Mouse (Mus musculus) embryonic facial prominence, embryonic 11.5 days (tissue): Measurements from ENCODE around the gene Col11a2. TPM values are rescaled to one million over a fixed set of nuclear protein-coding genes. Genes with fewer than 3 reads are reported as not detected.

Source experiments
- ATAC-seq: fragments of 200-750 bp; cut with Nextera tagmentation; replicated peaks from 2 replicates; pipeline ENCODE4 v1.8.0; 2017; ENCODE audit warnings: low read depth; ENCODE audit not compliant: insufficient number of reproducible peaks, low FRiP score, low TSS enrichment
- DNase-seq: peaks from one replicate; pipeline ENCODE4 v3.0.0-alpha.2; 2015; ENCODE audit warnings: low spot score
- H3K27ac ChIP-seq: fragments of 300-500 bp; sonication (generic); replicated peaks from 2 replicates; pipeline ENCODE4 v1.5.1; 2014; ENCODE audit warnings: mild to moderate bottlenecking, low read depth, low read length, control low read depth
- H3K27me3 ChIP-seq: fragments of 300-500 bp; sonication (generic); 2 replicates; pipeline ENCODE4 v1.6.1; 2014; ENCODE audit warnings: mild to moderate bottlenecking, low read length, moderate library complexity, mixed read lengths; ENCODE audit not compliant: control insufficient read depth, insufficient read depth
- H3K36me3 ChIP-seq: fragments of 300-500 bp; sonication (generic); replicated peaks from 2 replicates; pipeline ENCODE4 v1.6.1; 2014; ENCODE audit warnings: low read depth, mild to moderate bottlenecking, low read length, moderate library complexity, mixed read lengths; ENCODE audit not compliant: control insufficient read depth, insufficient read depth
- H3K4me1 ChIP-seq: fragments of 300-500 bp; sonication (generic); 2 replicates; pipeline ENCODE4 v1.6.1; 2014; ENCODE audit warnings: low read length, mixed read lengths; ENCODE audit not compliant: control insufficient read depth, insufficient read depth
- H3K4me2 ChIP-seq: fragments of 300-500 bp; sonication (generic); 2 replicates; pipeline ENCODE4 v1.6.1; 2014; ENCODE audit warnings: low read depth, mild to moderate bottlenecking, control low read depth, low read length, moderate library complexity
- H3K4me3 ChIP-seq: fragments of 300-500 bp; sonication (generic); 2 replicates; pipeline ENCODE4 v1.5.1; 2014; ENCODE audit warnings: low read depth, low read length, control low read depth
- H3K9ac ChIP-seq: fragments of 300-500 bp; sonication (generic); replicated peaks from 2 replicates; pipeline ENCODE4 v1.6.1; 2014; ENCODE audit warnings: mild to moderate bottlenecking, control low read depth, low read length
- H3K9me3 ChIP-seq: fragments of 300-500 bp; sonication (generic); replicated peaks from 2 replicates; pipeline ENCODE4 v1.6.1; 2016; ENCODE audit warnings: mild to moderate bottlenecking, low read length, inconsistent platforms, mixed read lengths; ENCODE audit not compliant: control insufficient read depth
- WGBS: fragments of 180-500 bp; shearing (Covaris S2); extraction: QIAGEN DNeasy Blood & Tissue Kit; methylation state at CpG from one replicate; pipeline ENCODE4 v1.1.7; 2014; 5-methylcytosine and 5-hydroxymethylcytosine counted together
- polyA plus RNA-seq: library from polyadenylated mRNA; unstranded; fragments of >200 nt; fragmentation: Nextera tagmentation; extraction: Ambion mirVana; gene quantifications from 2 replicates; pipeline ENCODE4 v1.2.1, GENCODE M21; 2014

Gene Col11a2
- polyA plus RNA-seq, 1 experiment from 2014 or later: 0.70 TPM

DNA sequence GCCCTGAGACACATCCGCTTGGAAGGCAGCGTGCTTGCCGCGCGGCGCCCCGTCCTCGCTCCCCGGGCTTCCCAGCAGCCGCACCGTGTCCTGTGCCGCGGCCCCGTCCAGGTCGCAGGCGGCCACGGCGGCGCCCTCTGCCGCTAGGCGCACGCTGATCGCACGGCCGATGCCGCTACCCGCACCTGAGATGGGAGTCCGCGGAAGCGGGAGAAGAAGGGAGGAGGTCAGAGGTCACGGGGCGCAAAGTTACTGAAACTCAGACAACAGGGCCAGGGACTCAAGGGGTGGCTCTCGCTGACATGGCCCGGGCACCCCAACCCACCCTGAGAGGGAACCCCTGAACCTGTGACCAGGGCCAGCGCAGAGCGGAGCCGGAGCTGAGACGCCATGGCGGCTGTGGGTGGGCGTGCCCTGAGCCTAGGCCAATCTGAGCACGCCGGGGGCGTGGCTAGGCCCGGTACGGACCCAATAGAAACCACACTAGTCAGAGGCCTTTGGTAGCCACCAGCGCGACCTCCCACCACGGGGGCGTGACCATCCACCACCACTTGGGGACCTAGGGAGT is 11.5 kb upstream of the Col11a2 start, which contains the start of gene H2-Ke6:
Gene H2-Ke6 (minus strand): TSS at position 405 of the 568 bp plus-strand sequence.
- peak within 1 kb of the TSS; percentile 88 for H3K4me2 ChIP-seq

DNA sequence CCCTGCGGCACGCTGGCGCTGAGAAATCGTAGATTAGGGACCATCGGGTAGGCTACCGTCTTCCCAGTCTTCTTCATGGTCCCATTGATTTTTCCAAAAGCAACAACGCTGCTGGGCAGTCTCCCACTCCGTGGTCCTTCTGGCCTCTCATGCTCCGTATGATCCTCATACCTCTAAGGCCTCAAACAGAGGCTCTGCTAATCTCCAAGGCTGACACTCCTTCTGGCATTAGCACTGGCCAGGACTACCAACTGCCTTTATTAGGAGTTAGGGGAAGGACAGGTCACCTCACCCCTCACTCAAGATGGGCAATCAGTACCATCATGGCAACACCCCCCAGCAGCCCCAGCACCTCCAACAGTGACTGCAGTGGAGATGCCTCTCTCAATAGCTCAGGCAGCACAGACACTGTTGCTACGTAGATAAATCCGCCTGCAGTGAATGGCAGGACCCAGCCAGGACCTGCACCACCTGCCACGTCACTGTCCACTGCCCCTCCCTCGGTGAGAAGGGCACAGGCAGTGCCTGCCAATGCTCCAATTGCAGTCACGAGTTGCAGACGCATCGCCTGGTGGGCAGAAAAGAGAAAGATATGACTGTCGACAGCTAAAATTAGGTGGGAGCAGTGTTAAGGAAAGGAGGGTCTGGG is 10.6 kb upstream of the Col11a2 start:
- WGBS: 69% methylated on average over 17 of the region's 17 CpGs
- Histone ChIP-seq H3K36me3 (peaks cover 11% of the 10 kb centered on the region), H3K4me2 (peak overlapping the region; percentile 88; the same call in 1 of the 2 replicates), H3K4me3 (peak overlapping the region; percentile 44; the same call in 1 of the 2 replicates), H3K27ac (peak overlapping the region; percentile 65), H3K9ac (peak overlapping the region; percentile 25), H3K27me3 (no peaks in the 10 kb centered on the region), H3K9me3 (no peaks in the 10 kb centered on the region), H3K4me1 (peaks cover 27% of the 10 kb centered on the region)
- DNase-seq (no peak), ATAC-seq (no peak)

More for the DNA sequence above, 11.5 kb upstream of the Col11a2 start, which contains the start of gene H2-Ke6:
- Histone ChIP-seq H3K9ac (peak within 1 kb of the TSS; percentile 67), H3K4me1 (peaks cover 27% of the 10 kb centered on the region), H3K4me3 (peak within 1 kb of the TSS; percentile 44), H3K27ac (peak within 1 kb of the TSS; percentile 68), H3K27me3 (no peaks in the 10 kb centered on the region), H3K36me3 (peaks cover 13% of the 10 kb centered on the region), H3K9me3 (no peaks in the 10 kb centered on the region)
- 0% methylated on average over 47 of the region's 49 CpGs for WGBS
- DNase-seq (peak; percentile 96), ATAC-seq (peak; percentile 77)

GRCm38 (mm10) chr17:34029150-34029889 is 9.9 kb upstream of the Col11a2 start:
- 86% methylated on average over 18 of the region's 18 CpGs for WGBS
- DNase-seq (no peak), ATAC-seq (no peak)
- no peaks in the 10 kb centered on the region for H3K27me3 ChIP-seq
- H3K9me3 ChIP-seq: no peaks in the 10 kb centered on the region
- peaks cover 11% of the 10 kb centered on the region for H3K36me3 ChIP-seq
- peaks cover 22% of the 10 kb centered on the region for H3K4me1 ChIP-seq
- H3K4me2 ChIP-seq: no peak overlapping the region
- H3K4me3 ChIP-seq: peak overlapping the region; percentile 93; the same call in 1 of the 2 replicates
- peak overlapping the region; percentile 0; the same call in 1 of the 2 replicates for H3K9ac ChIP-seq
- H3K27ac ChIP-seq: no peak overlapping the region

GRCm38 (mm10) chr17:34029890-34030595 is 9.2 kb upstream of the Col11a2 start:
- no peaks in the 10 kb centered on the region for H3K27me3 ChIP-seq
- H3K27ac ChIP-seq: no peak overlapping the region
- no peaks in the 10 kb centered on the region for H3K9me3 ChIP-seq
- DNase-seq (no peak), ATAC-seq (no peak)
- peaks cover 22% of the 10 kb centered on the region for H3K4me1 ChIP-seq
- peak overlapping the region; percentile 93 for H3K4me3 ChIP-seq
- H3K36me3 ChIP-seq: peaks cover 11% of the 10 kb centered on the region
- WGBS: 82% methylated on average over 21 of the region's 21 CpGs
- peak overlapping the region; percentile 93 for H3K9ac ChIP-seq
- peak overlapping the region; percentile 87 for H3K4me2 ChIP-seq

DNA sequence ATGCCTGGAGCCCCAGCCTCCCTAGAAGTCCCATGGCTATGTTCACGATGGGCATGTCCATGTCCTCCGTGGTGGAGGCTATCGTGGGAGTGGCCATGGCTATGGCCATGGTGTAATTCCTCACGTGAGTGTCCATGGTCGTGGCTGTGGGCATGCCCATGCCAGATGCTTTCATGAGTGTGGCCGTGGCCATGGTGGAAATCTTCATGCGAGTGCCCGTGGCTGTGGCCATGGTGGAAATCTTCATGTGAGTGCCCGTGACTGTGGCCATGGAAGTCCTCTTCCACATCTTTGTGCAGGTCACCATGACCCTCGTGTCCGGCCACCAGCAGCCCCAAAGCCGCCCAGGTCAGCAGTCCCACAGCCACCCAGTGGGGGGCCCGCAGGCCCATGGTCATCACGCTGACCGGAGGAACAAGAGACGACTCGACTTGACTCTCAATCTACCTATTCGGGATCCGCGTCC is 8.3 kb upstream of the Col11a2 start:
- 5% methylated on average over 20 of the region's 20 CpGs for WGBS
- no peaks in the 10 kb centered on the region for H3K27me3 ChIP-seq
- peaks cover 11% of the 10 kb centered on the region for H3K36me3 ChIP-seq
- no peaks in the 10 kb centered on the region for H3K9me3 ChIP-seq
- H3K9ac ChIP-seq: peak overlapping the region; percentile 93
- DNase-seq (no peak), ATAC-seq (no peak)
- peak overlapping the region; percentile 87 for H3K4me2 ChIP-seq
- H3K27ac ChIP-seq: no peak overlapping the region
- H3K4me3 ChIP-seq: peak overlapping the region; percentile 93
- peaks cover 18% of the 10 kb centered on the region for H3K4me1 ChIP-seq

DNA sequence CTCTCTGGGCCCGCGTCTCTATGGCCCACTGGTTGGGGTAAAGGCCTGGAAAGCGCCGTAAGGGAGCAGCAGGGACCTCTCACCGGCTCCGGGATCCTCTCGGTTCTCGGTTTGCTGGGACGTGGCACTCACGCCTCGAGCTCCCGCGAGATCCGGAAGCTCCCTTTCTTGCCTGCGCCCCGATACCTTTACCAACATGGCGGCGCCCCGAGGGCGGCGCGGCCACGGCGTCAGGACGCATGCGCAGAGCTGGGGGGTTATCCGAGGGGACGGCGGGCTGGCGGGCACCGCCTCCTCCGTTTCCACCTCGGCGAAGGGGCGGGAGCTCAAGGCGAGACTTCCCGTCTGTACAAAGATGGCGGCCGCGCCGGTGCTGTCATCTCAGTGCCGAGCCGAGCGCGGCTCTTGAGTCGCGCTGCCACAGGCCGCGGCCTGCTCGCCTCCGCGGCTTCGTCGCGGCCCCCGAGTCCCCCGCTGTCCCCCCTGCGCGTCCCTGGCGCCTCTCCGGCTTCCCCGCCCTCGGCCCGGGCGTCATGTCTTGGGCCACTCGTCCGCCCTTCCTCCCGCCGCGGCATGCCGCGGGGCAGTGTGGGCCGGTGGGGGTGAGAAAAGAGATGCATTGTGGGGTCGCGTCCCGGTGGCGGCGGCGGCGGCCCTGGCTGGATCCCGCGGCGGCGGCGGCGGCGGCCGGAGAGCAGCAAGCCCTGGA is 7.6 kb upstream of the Col11a2 start, which contains the start of the genes Slc39a7 and Rxrb:
Gene Slc39a7 (minus strand): TSS at position 218 of the 709 bp plus-strand sequence.
Gene Rxrb (plus strand): TSS at position 348 of the 709 bp plus-strand sequence.
- no peaks in the 10 kb centered on the region for H3K9me3 ChIP-seq
- H3K27ac ChIP-seq: peak within 1 kb of the TSS; percentile 91
- peaks cover 11% of the 10 kb centered on the region for H3K36me3 ChIP-seq
- H3K4me1 ChIP-seq: peaks cover 18% of the 10 kb centered on the region
- peak; percentile 97 for DNase-seq
- H3K4me2 ChIP-seq: peak within 1 kb of the TSS; percentile 87
- no peaks in the 10 kb centered on the region for H3K27me3 ChIP-seq
- WGBS: under 1% methylated on average over 58 of the region's 88 CpGs
- H3K4me3 ChIP-seq: peak within 1 kb of the TSS; percentile 93
- peak within 1 kb of the TSS; percentile 93 for H3K9ac ChIP-seq
- ATAC-seq: peak; percentile 36

- Histone ChIP-seq H3K4me1 (peaks cover 13% of the 10 kb centered on the region; the same call in 1 of the 2 replicates), H3K9me3 (no peaks in the 10 kb centered on the region), H3K4me3 (peak overlapping the region; percentile 93), H3K27me3 (no peaks in the 10 kb centered on the region), H3K27ac (peak overlapping the region; percentile 91), H3K4me2 (peak overlapping the region; percentile 87), H3K9ac (peak overlapping the region; percentile 93), H3K36me3 (peaks cover 11% of the 10 kb centered on the region)
- DNase-seq (peak; percentile 55), ATAC-seq (no peak)
- under 1% methylated on average over 39 of the region's 48 CpGs for WGBS
These were observed 7.0 kb upstream of the Col11a2 start for GRCm38 (mm10) chr17:34032174-34032632.
